8 mouse cellular contexts compared by ENCODE assay signal in the genomic region with DNA sequence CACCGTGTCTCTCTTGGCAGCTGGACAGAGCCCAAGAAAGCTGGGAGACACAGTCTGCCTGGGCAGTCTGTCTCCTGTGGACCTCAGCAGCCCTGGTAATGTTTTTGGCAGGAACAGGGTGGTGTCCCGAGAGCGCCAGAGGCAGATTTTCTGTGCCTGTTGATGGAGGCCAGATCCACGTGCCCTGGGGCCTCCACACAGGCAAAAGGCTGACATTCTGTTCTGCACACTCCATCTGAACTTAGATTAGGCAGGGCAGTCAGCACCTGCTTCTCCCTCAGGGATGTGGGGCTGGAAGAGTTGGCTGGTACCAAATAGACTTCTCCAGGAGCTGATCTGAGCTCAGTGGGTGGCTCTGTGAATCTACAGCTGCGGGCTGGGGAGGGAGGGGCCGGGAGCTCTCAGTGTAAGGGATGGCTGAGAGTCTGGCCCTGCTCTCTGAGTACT.
DNase-seq lines count a peak whose midpoint lies in the region.

No protein-coding gene starts in this region.

- intact Hi-C loops in gastrocnemius, postnatal 14 days (cut with DNase I; ENCODE audit: low total_unique reads), result no loop called here

- peak; percentile 12 to 53 for DNase-seq in frontal cortex, adult 2 months (ENCODE audit: extremely low spot score in 1 of 2, low spot score in 1 of 2)
- DNase-seq in frontal cortex, postnatal 14 days (ENCODE audit: low spot score in 2 of 2), result no peak
- DNase-seq in right cerebral cortex, adult 18-20 months, result peak; percentile 46
- DNase-seq in right cerebral cortex, postnatal 4 days, result no peak
- DNase-seq in gastrocnemius, postnatal 14 days, result peak; percentile 57
- peak; percentile 26 to 30 for DNase-seq in layer of hippocampus, postnatal 36 days
- no peak for DNase-seq in spleen, adult 18-20 months
- DNase-seq in thymus, postnatal 36 days, result no peak

Comparison
In these comparisons a context has a peak if more than half of its experiments do, and no peak if none do; other contexts are left out.
1. DNase-seq: peak in frontal cortex, adult 2 months (2 of 2), right cerebral cortex, adult 18-20 months (single experiment), gastrocnemius, postnatal 14 days (single experiment) and layer of hippocampus, postnatal 36 days (2 of 2); none in frontal cortex, postnatal 14 days (0 of 2), right cerebral cortex, postnatal 4 days (single experiment), spleen, adult 18-20 months (0 of 2) and thymus, postnatal 36 days (0 of 2).